Mouse (Mus musculus) splenic B cell, adult 2 months (primary cell): ENCODE data around the gene Nenf.

Source experiments
- DNase-seq: peaks from one replicate; pipeline ENCODE4 v3.0.0-alpha.2; 2011; ENCODE audit warnings: low read depth, low spot score
- H3K27me3 ChIP-seq: 2 replicates; pipeline ENCODE4 v1.6.1; 2012; ENCODE audit warnings: mild to moderate bottlenecking, low read length, moderate library complexity, mixed read lengths; ENCODE audit not compliant: control insufficient read depth, poor library complexity, insufficient read depth, severe bottlenecking
- H3K36me3 ChIP-seq: 2 replicates; pipeline ENCODE4 v1.6.1; 2012; ENCODE audit warnings: mild to moderate bottlenecking, low read length, moderate library complexity, mixed read lengths; ENCODE audit not compliant: control insufficient read depth, poor library complexity, insufficient read depth, severe bottlenecking

Nenf gene

GRCm38 (mm10) chr1:191283110-191284040 is 34.6 kb downstream of the Nenf start:
- no peak for DNase-seq
- no peaks in the 10 kb centered on the region for H3K27me3 ChIP-seq
- H3K36me3 ChIP-seq, result no peaks in the 10 kb centered on the region

GRCm38 (mm10) chr1:191282319-191282718 is 35.7 kb downstream of the Nenf start:
- H3K27me3 ChIP-seq, result no peaks in the 10 kb centered on the region
- peak; percentile 31 for DNase-seq

DNA sequence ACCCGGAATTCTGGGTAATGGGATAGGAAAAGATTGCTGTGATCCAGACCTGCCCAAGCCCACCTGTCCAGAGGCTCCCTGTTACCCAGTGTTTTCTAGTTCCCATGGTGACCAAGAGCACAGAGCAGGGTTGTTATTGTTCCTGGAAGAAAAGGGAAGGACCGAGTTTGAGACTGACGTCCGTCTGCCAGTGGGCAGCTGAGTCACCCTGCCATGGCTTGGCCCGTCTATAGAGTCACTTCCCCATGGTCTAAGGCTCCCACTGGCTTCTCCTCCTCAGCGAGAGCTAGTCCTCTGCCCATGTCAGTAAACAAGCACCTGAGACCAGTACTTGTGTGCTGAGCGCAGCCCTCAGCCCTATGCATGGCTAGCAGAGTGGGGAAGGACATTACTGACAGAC is 36.8 kb downstream of the Nenf start:
- DNase-seq, result peak; percentile 64
- no peaks in the 10 kb centered on the region for H3K27me3 ChIP-seq
- no peaks in the 10 kb centered on the region for H3K36me3 ChIP-seq

More at GRCm38 (mm10) chr1:191282319-191282718, 35.7 kb downstream of the Nenf start:
- H3K36me3 ChIP-seq, result no peaks in the 10 kb centered on the region

DNA sequence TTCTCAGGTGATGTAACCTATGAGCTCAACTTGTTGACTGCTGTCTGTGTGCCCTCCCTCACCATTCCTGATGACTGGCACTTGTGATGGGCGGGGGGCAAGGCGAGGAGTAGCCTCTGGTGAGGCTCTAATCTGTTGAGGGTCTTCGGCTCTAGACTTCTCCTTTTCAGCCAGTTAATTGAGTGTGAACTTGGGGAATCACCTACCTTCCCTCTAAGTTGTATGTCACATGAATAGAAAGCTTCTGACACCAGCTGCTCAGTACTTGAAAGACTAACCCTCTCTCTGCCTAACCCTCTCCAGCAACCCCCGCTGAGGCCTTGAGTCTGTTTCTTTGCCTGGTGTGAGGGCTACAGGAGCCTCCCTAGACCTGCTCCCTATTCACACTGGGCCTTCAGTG is 39.7 kb downstream of the Nenf start:
- Histone ChIP-seq H3K36me3 (no peaks in the 10 kb centered on the region), H3K27me3 (no peaks in the 10 kb centered on the region)
- peak; percentile 61 for DNase-seq

GRCm38 (mm10) chr1:191277549-191278059 is 40.4 kb downstream of the Nenf start:
- H3K36me3 ChIP-seq, result no peaks in the 10 kb centered on the region
- peak; percentile 91 for DNase-seq
- no peaks in the 10 kb centered on the region for H3K27me3 ChIP-seq

DNA sequence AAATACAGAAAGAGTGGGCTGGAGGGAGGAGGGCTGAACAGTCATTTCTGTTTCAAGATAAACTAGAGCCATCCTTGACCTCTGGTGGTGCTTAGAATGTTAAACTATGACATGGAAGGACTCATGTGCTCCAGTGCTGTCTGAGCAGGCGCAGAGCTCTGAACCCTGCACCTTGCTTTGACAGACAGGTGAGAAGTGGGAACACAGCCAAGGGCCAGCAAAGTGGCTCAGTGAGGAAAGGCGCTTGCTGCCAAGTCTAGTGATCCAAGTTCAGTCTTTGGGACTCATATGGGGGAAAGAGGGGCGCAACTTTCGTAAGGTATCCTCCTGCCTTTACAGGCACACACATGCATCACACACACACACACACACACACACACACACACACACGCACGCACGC is 41.8 kb downstream of the Nenf start:
- no peak for DNase-seq
- H3K36me3 ChIP-seq, result no peaks in the 10 kb centered on the region
- no peaks in the 10 kb centered on the region for H3K27me3 ChIP-seq

GRCm38 (mm10) chr1:191275527-191275926 is 42.5 kb downstream of the Nenf start:
- H3K27me3 ChIP-seq, result no peaks in the 10 kb centered on the region
- H3K36me3 ChIP-seq, result no peaks in the 10 kb centered on the region
- peak; percentile 84 for DNase-seq

GRCm38 (mm10) chr1:191272660-191273059 is 45.3 kb downstream of the Nenf start:
- no peaks in the 10 kb centered on the region for H3K36me3 ChIP-seq
- no peaks in the 10 kb centered on the region for H3K27me3 ChIP-seq
- DNase-seq, result peak; percentile 45

- Histone ChIP-seq H3K36me3 (no peaks in the 10 kb centered on the region), H3K27me3 (no peaks in the 10 kb centered on the region)
- DNase-seq, result no peak
These were observed 48.4 kb downstream of the Nenf start for GRCm38 (mm10) chr1:191269648-191269952.

- DNase-seq, result no peak
- H3K36me3 ChIP-seq, result no peaks in the 10 kb centered on the region
- H3K27me3 ChIP-seq, result no peaks in the 10 kb centered on the region
These were observed 49.0 kb downstream of the Nenf start for GRCm38 (mm10) chr1:191268797-191269647.

DNA sequence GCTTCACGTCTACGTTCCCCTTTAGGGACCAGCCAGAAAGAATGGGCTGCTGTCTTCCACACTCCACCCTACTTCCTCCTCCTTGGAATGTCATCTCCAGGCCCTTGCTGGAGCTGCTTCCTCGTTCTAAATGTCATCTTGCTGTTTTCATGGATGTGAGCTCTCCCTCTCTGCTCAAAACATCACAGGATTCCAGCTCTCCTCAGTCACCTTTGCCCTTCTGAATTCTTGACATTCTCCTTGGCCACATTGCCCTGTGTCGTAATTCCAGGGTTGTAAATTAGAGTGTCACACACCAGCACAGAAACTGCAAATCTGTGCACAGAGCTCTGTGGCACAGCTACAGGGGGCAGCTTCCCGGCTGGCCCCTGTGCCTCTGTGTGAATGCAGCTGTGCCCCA is 50.1 kb downstream of the Nenf start:
- H3K27me3 ChIP-seq, result no peaks in the 10 kb centered on the region
- DNase-seq, result no peak
- no peaks in the 10 kb centered on the region for H3K36me3 ChIP-seq

DNA sequence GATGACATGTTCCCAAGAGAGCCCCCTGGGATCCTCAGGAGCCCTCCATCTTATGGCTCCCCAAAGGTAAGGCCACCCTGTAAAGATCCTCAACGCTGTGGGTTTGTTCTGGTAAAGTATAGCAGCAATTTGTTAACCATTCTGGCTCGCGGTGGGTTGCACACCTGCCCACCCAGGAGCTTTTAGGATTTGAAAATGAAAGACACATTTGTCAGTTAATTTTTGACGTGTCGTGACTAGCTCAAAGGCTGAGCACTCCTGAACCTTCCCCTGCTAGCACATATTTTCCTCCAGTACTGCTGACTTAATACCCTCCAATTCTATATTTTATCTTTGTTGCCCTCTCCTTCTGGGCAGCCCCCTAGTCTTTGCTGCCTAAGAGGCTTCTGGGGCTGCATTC is 50.8 kb downstream of the Nenf start:
- Histone ChIP-seq H3K36me3 (no peaks in the 10 kb centered on the region), H3K27me3 (no peaks in the 10 kb centered on the region)
- DNase-seq, result no peak

DNA sequence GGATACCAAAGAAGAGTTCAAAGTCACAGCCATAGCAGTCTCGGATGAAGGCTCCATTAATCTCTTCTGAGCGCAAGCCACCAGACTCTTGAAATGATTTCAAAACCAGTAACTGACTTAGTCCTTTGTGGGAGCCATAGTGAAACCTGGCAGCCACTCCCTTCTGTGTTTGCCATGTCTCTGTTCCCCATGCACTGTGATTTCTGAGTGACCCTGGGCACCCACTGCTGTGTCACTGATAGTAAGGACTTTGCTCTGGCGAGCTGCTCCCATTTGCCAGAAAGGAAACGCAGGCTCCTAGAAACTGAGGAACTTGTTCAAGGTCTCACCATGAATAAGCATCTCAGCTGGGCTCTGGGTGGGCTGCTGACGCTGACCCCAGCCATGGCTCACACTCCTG is 54.5 kb downstream of the Nenf start:
- H3K36me3 ChIP-seq, result no peaks in the 10 kb centered on the region
- DNase-seq, result no peak
- no peaks in the 10 kb centered on the region for H3K27me3 ChIP-seq

DNA sequence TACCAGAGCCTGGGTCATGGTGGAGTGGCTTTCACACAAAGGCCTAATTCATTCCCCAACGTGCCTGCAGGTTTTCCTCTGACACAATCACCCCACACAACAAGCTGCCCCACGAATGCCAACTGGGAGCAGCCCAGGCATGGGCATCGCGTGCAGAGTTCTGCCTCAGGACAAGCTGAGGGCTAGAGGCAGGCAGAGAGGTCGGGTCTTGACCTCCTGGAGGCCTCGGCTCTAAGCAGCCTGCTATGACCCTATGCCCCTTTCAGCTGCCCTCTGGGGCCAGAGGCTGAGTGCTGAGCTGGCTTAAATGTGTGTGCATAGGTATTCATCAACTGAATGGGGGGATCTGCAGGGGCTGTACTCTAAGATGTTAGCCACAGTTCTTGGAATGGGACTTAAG is 56.1 kb downstream of the Nenf start:
- Histone ChIP-seq H3K27me3 (no peaks in the 10 kb centered on the region), H3K36me3 (no peaks in the 10 kb centered on the region)
- DNase-seq, result no peak

DNA sequence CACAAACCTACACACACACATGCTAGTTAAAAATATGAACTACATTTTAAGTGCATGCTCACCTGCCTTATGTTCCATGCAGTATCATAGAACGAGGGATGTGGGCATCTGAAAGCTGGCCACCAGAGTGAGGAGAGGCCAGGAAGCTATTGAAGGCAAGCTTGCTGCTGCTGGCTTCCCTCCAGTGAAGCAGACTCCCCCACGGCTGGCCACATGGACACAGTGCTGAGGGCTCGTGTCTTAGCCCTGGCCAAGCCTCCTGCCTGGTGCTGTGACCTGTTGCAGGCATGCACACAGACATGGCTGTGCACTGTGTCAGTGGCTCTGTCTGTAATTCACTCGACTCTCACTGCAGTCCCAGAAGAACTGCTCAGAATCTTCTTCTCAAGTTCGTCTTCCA is 58.3 kb downstream of the Nenf start:
- no peak for DNase-seq
- no peaks in the 10 kb centered on the region for H3K27me3 ChIP-seq
- H3K36me3 ChIP-seq, result no peaks in the 10 kb centered on the region
